Mouse (Mus musculus) gonadal fat pad, adult 2 months (tissue): ENCODE measurements around the gene Prtg. TPM values are rescaled to one million over a fixed set of nuclear protein-coding genes. Genes with fewer than 3 reads are reported as not detected.

ENCODE experiments used
- DNase-seq: peaks from one replicate; pipeline ENCODE4 v3.0.0-alpha.2; 2012; ENCODE audit warnings: low read depth
- polyA plus RNA-seq: library from polyadenylated mRNA; depleted of rRNA; stranded (reverse); fragments of >200 nt; gene quantifications from 2 replicates; pipeline ENCODE4 v1.2.3, GENCODE M21; 2012

Prtg gene
- polyA plus RNA-seq, 1 experiment, result 0.18 TPM

- no peak for DNase-seq
These were observed 2.4 kb downstream of the Prtg start for GRCm38 (mm10) chr9:72809077-72809476.

DNA sequence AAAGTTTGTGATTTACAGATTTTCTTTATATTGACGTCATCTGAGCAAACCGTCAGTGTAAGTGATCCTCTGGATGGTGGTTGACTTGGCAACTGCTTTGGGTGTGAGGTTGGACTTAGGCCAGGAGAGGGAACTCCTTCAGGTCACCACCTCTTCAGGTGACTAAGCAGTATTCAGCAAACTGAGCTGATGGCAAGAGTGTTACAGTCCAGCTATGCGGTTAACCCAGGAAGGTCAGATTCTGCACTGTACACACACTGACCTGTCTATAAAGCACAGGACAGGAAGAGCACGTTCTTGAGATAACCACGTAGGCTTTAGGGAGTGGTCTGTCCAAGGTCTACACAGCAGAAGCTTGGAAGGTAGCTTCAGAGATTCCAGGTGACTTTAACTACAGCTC, 3.9 kb downstream of the Prtg start:
- no peak for DNase-seq

- DNase-seq, result no peak
These were observed 5.4 kb downstream of the Prtg start for GRCm38 (mm10) chr9:72812091-72812490.

- no peak for DNase-seq
These were observed 6.2 kb downstream of the Prtg start for GRCm38 (mm10) chr9:72812594-72813570.

DNA sequence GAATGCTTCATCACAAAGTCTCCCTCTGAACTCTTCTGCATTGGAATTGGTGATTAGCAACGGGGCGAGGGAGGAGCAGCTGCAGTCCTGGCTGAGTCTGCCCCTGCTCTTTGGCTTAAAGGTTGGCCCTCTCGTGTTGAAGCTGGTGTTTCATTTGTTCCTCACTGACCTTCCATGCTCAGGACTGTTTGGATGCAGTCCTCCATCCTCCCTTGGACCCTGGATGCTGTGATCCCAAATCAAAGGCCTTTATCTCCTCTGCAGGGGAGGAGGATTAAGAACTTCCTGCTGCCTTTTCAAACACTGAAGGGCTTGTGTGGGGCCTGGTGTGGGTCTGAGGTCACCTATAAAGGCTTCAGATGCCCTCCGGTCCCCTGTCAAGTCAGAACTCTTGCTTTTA, 18.8 kb downstream of the Prtg start:
- no peak for DNase-seq

GRCm38 (mm10) chr9:72825976-72826375, 19.3 kb downstream of the Prtg start:
- DNase-seq, result no peak

GRCm38 (mm10) chr9:72828616-72829257, 22.1 kb downstream of the Prtg start:
- no peak for DNase-seq

GRCm38 (mm10) chr9:72833992-72834696, 27.5 kb downstream of the Prtg start:
- no peak for DNase-seq

DNA sequence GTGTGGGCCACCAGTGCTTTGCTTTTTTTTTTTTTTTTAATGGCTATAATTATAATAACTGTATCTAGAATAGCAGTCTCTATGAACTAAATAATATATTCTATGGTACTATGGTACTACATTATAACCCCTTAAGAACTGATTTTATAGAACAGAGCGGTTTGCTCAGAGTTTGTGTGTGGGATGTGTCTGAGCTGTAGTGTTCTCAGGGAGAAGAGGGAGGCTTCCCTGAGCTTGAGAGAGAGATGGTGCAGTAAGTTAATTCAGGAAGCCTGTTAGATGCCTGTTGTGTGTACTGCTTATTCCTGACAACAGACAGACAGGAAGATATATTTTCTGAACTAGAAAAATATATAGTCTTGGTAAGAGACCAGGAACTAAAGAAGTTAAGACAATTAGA, 28.3 kb downstream of the Prtg start:
- DNase-seq, result no peak

DNA sequence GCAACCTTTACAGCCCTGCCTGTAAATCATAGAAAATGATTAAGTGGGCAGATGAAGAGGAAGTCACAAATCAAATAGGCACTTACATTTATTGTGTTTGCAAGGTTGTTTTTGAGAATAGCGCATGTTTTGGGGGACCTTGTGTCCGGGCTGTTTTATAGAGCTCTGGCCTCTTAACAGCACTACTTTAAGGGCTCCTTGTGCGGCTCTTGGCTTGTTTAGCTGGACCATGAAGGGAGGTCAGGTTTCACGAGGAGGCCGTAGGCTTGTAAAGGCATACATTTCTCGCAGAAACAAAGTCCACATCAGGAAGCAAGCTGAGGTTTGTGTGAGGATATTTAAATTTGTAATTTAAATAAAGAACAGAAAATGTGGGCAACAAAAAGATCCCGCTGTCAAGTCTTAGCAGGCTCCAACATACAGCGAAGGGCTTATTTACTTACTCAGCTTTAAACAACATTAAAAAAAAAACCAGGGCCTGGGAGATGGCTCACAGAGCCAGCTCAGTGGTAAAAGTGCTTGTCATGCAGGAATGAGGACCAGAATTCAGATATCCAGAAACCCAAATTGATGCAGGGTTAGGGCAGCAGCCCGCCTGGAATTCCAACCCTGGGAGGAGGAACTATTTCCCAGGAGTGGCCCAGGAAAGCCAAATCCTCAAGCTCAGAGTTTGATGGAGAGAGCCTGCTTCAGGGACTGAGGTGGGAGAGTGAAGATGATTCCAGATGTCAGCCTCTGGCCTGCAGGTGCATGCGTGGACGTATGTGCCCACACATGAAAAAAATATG, 30.2 kb downstream of the Prtg start:
- no peak for DNase-seq

DNA sequence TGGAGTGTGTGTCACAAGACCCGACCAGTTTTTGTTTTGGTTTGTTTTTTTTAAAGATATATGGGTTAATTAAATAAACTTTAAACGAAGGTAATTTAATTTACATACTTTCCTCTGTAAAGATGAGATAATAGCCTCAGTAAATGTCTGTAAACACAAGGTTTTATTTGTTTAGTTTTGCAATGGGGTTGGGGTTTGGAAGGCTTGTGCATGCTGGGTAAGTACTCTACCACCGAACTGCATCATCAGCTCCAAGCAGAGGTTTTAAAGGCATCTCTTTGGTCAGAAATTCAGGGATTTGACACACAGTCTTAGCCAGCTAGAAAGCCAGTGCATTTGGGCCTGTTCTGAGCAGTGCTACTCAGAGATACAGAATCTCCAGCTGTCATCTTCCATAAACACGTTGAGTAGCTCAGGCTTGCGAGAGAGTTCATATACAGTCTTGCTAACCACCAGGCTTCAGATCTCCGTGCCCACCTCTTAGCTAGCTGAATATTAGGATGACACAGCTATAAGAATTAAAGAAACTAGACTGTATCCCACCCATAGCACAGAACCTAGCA, 31.0 kb downstream of the Prtg start:
- no peak for DNase-seq

- DNase-seq, result no peak
These were observed 31.6 kb downstream of the Prtg start for GRCm38 (mm10) chr9:72838256-72838655.

- no peak for DNase-seq
These were observed 32.8 kb downstream of the Prtg start for GRCm38 (mm10) chr9:72839346-72839990.

DNA sequence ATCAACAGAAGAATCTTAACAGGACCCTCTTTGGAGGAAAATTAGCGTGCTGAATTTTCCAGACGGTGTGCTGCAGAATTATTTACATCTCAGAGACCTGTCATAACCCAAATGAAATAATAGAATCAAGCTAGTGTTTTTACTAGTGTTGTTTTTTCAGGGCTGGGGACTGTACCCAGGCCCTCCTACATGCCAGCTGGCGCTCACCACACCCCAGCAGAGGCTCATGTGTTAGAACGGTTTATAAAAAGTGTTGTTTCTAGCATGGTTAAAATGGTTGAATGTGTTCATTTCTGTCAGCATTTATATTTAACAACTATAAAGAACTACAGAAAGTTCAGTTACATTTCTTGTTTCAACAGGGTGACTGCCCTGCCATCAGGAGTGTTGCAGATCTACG, 37.8 kb downstream of the Prtg start:
- DNase-seq, result no peak

GRCm38 (mm10) chr9:72846160-72846559, 39.5 kb downstream of the Prtg start:
- no peak for DNase-seq

DNA sequence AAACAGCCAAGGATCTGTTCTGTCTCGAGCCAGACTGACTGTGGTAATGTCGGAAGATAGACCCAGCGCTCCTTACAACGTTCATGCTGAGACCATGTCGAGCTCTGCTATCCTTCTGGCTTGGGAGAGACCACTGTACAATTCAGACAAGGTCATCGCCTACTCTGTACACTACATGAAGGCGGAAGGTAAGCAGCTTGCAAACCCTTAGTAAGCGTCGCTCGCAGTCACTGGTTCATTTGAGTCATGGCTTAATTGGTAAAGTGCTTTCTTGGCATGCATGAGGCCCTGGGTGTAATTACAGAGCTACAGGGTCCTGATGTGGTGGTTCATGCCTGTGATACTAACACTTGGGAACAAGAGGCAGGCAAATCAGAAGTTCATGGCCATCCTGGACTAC, 44.9 kb downstream of the Prtg start:
- no peak for DNase-seq

- no peak for DNase-seq
These were observed 45.3 kb downstream of the Prtg start for GRCm38 (mm10) chr9:72851979-72852378.

- no peak for DNase-seq
These were observed 47.1 kb downstream of the Prtg start for GRCm38 (mm10) chr9:72853681-72854190.

- DNase-seq, result no peak
These were observed 50.0 kb downstream of the Prtg start for GRCm38 (mm10) chr9:72856721-72857120.

GRCm38 (mm10) chr9:72860764-72861163, 54.1 kb downstream of the Prtg start:
- DNase-seq, result no peak

GRCm38 (mm10) chr9:72861235-72861634, 54.6 kb downstream of the Prtg start:
- no peak for DNase-seq
